Mouse (Mus musculus): ENCODE measurements around the gene Rabggta. TPM values are rescaled to one million over a fixed set of nuclear protein-coding genes. Genes with fewer than 3 reads are reported as not detected.
A peak's percentile ranks its signal among the peaks of the same experiment; 100 is the strongest.

The Rabggta gene
- polyA plus RNA-seq, 1 experiment from 2014 or later, result 29.3 TPM

GRCm38 (mm10) chr14:55682118-55682493, 40.0 kb downstream of the Rabggta start:
- Histone ChIP-seq H3K27ac (ENCODE audit: low read depth, low read length) (no peak overlapping the region), H3K9me3 (ENCODE audit: control insufficient read depth, low read length) (no peaks in the 10 kb centered on the region), H3K4me2 (replicated peaks; ENCODE audit: low read depth, low read length) (peak overlapping the region; percentile 77), H3K4me1 (ENCODE audit: control insufficient read depth, insufficient read depth, low read length) (0 out of 2 replicates have a peak, but pooled peaks cover 8% of the 10 kb centered on the region), H3K4me3 (ENCODE audit: low read length) (peak overlapping the region; percentile 82), H3K36me3 (ENCODE audit: control insufficient read depth, insufficient read depth, low read length) (peaks cover 35% of the 10 kb centered on the region), H3K9ac (ENCODE audit: low read depth, low read length) (peak overlapping the region; percentile 72), H3K27me3 (ENCODE audit: control insufficient read depth, insufficient read depth, low read length) (no peaks in the 10 kb centered on the region)
- no peak; the same call in 1 of the 2 replicates for ATAC-seq (ENCODE audit: low FRiP score, low TSS enrichment)
- 16% methylated on average over 3 of the region's 3 CpGs for WGBS

GRCm38 (mm10) chr14:55681160-55682117, 40.6 kb downstream of the Rabggta start, which contains the start of gene Tinf2:
Gene Tinf2, minus strand, starts transcription at chr14:55681820.
- ATAC-seq (ENCODE audit: low FRiP score, low TSS enrichment), result peak; percentile 97
- Histone ChIP-seq H3K9ac (ENCODE audit: low read depth, low read length) (peak within 1 kb of the TSS; percentile 72), H3K27ac (ENCODE audit: low read depth, low read length) (peak within 1 kb of the TSS; percentile 90; the same call in 1 of the 2 replicates), H3K36me3 (ENCODE audit: control insufficient read depth, insufficient read depth, low read length) (peaks cover 42% of the 10 kb centered on the region), H3K4me2 (replicated peaks; ENCODE audit: low read depth, low read length) (peak within 1 kb of the TSS; percentile 77), H3K9me3 (ENCODE audit: control insufficient read depth, low read length) (no peaks in the 10 kb centered on the region), H3K4me1 (ENCODE audit: control insufficient read depth, insufficient read depth, low read length) (0 out of 2 replicates have a peak, but pooled peaks cover 8% of the 10 kb centered on the region), H3K27me3 (ENCODE audit: control insufficient read depth, insufficient read depth, low read length) (no peaks in the 10 kb centered on the region), H3K4me3 (ENCODE audit: low read length) (peak within 1 kb of the TSS; percentile 82)
- under 1% methylated on average over 66 of the region's 66 CpGs for WGBS

- H3K9me3 ChIP-seq (ENCODE audit: control insufficient read depth, low read length), result no peaks in the 10 kb centered on the region
- no peak overlapping the region for H3K27ac ChIP-seq (ENCODE audit: low read depth, low read length)
- H3K4me3 ChIP-seq (ENCODE audit: low read length), result no peak overlapping the region
- H3K36me3 ChIP-seq (ENCODE audit: control insufficient read depth, insufficient read depth, low read length), result peaks cover 55% of the 10 kb centered on the region
- no peaks in the 10 kb centered on the region for H3K27me3 ChIP-seq (ENCODE audit: control insufficient read depth, insufficient read depth, low read length)
- ATAC-seq (ENCODE audit: low FRiP score, low TSS enrichment), result no peak
- WGBS, result 86% methylated on average over 4 of the region's 4 CpGs
- H3K9ac ChIP-seq (ENCODE audit: low read depth, low read length), result no peak overlapping the region
- 0 out of 2 replicates have a peak, but pooled peaks cover 8% of the 10 kb centered on the region for H3K4me1 ChIP-seq (ENCODE audit: control insufficient read depth, insufficient read depth, low read length)
- H3K4me2 ChIP-seq (replicated peaks; ENCODE audit: low read depth, low read length), result no peak overlapping the region
Measured at GRCm38 (mm10) chr14:55677615-55678014, 44.4 kb downstream of the Rabggta start.

- H3K4me1 ChIP-seq (ENCODE audit: control insufficient read depth, insufficient read depth, low read length), result peaks cover 12% of the 10 kb centered on the region
- peak overlapping the region; percentile 94 for H3K4me2 ChIP-seq (replicated peaks; ENCODE audit: low read depth, low read length)
- peak overlapping the region; percentile 89; the same call in 1 of the 2 replicates for H3K9ac ChIP-seq (ENCODE audit: low read depth, low read length)
- peak overlapping the region; percentile 90; the same call in 1 of the 2 replicates for H3K27ac ChIP-seq (ENCODE audit: low read depth, low read length)
- WGBS, result 73% methylated on average over 7 of the region's 7 CpGs
- H3K27me3 ChIP-seq (ENCODE audit: control insufficient read depth, insufficient read depth, low read length), result no peaks in the 10 kb centered on the region
- no peaks in the 10 kb centered on the region for H3K9me3 ChIP-seq (ENCODE audit: control insufficient read depth, low read length)
- peak overlapping the region; percentile 89 for H3K4me3 ChIP-seq (ENCODE audit: low read length)
- H3K36me3 ChIP-seq (ENCODE audit: control insufficient read depth, insufficient read depth, low read length), result peaks cover 30% of the 10 kb centered on the region
- no peak for ATAC-seq (ENCODE audit: low FRiP score, low TSS enrichment)
Measured at GRCm38 (mm10) chr14:55672741-55673060, 49.4 kb downstream of the Rabggta start.

GRCm38 (mm10) chr14:55671833-55672740, 50.0 kb downstream of the Rabggta start, which contains the start of the genes Gmpr2 and Nedd8:
Gene Gmpr2, plus strand, starts transcription at chr14:55671941.
Gene Nedd8, minus strand, starts transcription at chr14:55672124.
- peak; percentile 97 for ATAC-seq (ENCODE audit: low FRiP score, low TSS enrichment)
- H3K9ac ChIP-seq (ENCODE audit: low read depth, low read length), result peak within 1 kb of the TSS; percentile 89
- under 1% methylated on average over 38 of the region's 38 CpGs for WGBS
- H3K9me3 ChIP-seq (ENCODE audit: control insufficient read depth, low read length), result no peaks in the 10 kb centered on the region
- peak within 1 kb of the TSS; percentile 89 for H3K4me3 ChIP-seq (ENCODE audit: low read length)
- peaks cover 24% of the 10 kb centered on the region for H3K36me3 ChIP-seq (ENCODE audit: control insufficient read depth, insufficient read depth, low read length)
- peaks cover 12% of the 10 kb centered on the region for H3K4me1 ChIP-seq (ENCODE audit: control insufficient read depth, insufficient read depth, low read length)
- H3K27ac ChIP-seq (ENCODE audit: low read depth, low read length), result peak within 1 kb of the TSS; percentile 90
- H3K4me2 ChIP-seq (replicated peaks; ENCODE audit: low read depth, low read length), result peak within 1 kb of the TSS; percentile 94
- H3K27me3 ChIP-seq (ENCODE audit: control insufficient read depth, insufficient read depth, low read length), result no peaks in the 10 kb centered on the region

GRCm38 (mm10) chr14:55671486-55671832, 50.6 kb downstream of the Rabggta start:
- peak; percentile 24; the same call in 1 of the 2 replicates for ATAC-seq (ENCODE audit: low FRiP score, low TSS enrichment)
- H3K27ac ChIP-seq (ENCODE audit: low read depth, low read length), result peak overlapping the region; percentile 90
- 1% methylated on average over 12 of the region's 12 CpGs for WGBS
- peaks cover 12% of the 10 kb centered on the region for H3K4me1 ChIP-seq (ENCODE audit: control insufficient read depth, insufficient read depth, low read length)
- H3K9me3 ChIP-seq (ENCODE audit: control insufficient read depth, low read length), result no peaks in the 10 kb centered on the region
- peaks cover 23% of the 10 kb centered on the region for H3K36me3 ChIP-seq (ENCODE audit: control insufficient read depth, insufficient read depth, low read length)
- H3K4me2 ChIP-seq (replicated peaks; ENCODE audit: low read depth, low read length), result peak overlapping the region; percentile 94
- peak overlapping the region; percentile 89 for H3K9ac ChIP-seq (ENCODE audit: low read depth, low read length)
- peak overlapping the region; percentile 89 for H3K4me3 ChIP-seq (ENCODE audit: low read length)
- no peaks in the 10 kb centered on the region for H3K27me3 ChIP-seq (ENCODE audit: control insufficient read depth, insufficient read depth, low read length)

Other genes with a start within 250 kb of the Rabggta start
- 60.2 and 96.4 TPM in 2 replicates for gene Dhrs4, start 243.5 kb downstream of the Rabggta start, polyA plus RNA-seq (2014; fragmentation: Nextera tagmentation; extraction: Ambion mirVana)
- 3.0 and 3.8 TPM in 2 replicates for gene Carmil3, start 231.6 kb downstream of the Rabggta start, polyA plus RNA-seq (2014; fragmentation: Nextera tagmentation; extraction: Ambion mirVana)
- gene Cpne6, start 211.8 kb downstream of the Rabggta start, polyA plus RNA-seq (2014; fragmentation: Nextera tagmentation; extraction: Ambion mirVana), result 0.18 TPM in 1 of 2 replicates, not detected in the other
- not detected in 2 replicates for gene Nrl, start 197.3 kb downstream of the Rabggta start, polyA plus RNA-seq (2014; fragmentation: Nextera tagmentation; extraction: Ambion mirVana)
- 25.0 and 37.1 TPM in 2 replicates for gene Pck2, start 182.0 kb downstream of the Rabggta start, polyA plus RNA-seq (2014; fragmentation: Nextera tagmentation; extraction: Ambion mirVana)
- 62.9 and 90.2 TPM in 2 replicates for gene Dcaf11, start 162.3 kb downstream of the Rabggta start, polyA plus RNA-seq (2014; fragmentation: Nextera tagmentation; extraction: Ambion mirVana)
- 0.66 and 1.5 TPM in 2 replicates for gene A730061H03Rik, start 161.9 kb downstream of the Rabggta start, polyA plus RNA-seq (2014; fragmentation: Nextera tagmentation; extraction: Ambion mirVana)
- gene Fitm1, start 146.6 kb downstream of the Rabggta start, polyA plus RNA-seq (2014; fragmentation: Nextera tagmentation; extraction: Ambion mirVana), result 0.96 and 1.0 TPM in 2 replicates
- gene Psme1, start 144.1 kb downstream of the Rabggta start, polyA plus RNA-seq (2014; fragmentation: Nextera tagmentation; extraction: Ambion mirVana), result 131 and 142 TPM in 2 replicates
- 5.6 and 7.5 TPM in 2 replicates for gene Emc9, start 137.0 kb downstream of the Rabggta start, polyA plus RNA-seq (2014; fragmentation: Nextera tagmentation; extraction: Ambion mirVana)
- gene Psme2, start 131.2 kb downstream of the Rabggta start, polyA plus RNA-seq (2014; fragmentation: Nextera tagmentation; extraction: Ambion mirVana), result 224 and 286 TPM in 2 replicates
- 12.4 and 17.7 TPM in 2 replicates for gene Rnf31, start 130.6 kb downstream of the Rabggta start, polyA plus RNA-seq (2014; fragmentation: Nextera tagmentation; extraction: Ambion mirVana)
- gene Irf9, start 118.7 kb downstream of the Rabggta start, polyA plus RNA-seq (2014; fragmentation: Nextera tagmentation; extraction: Ambion mirVana), result 9.7 and 11.6 TPM in 2 replicates
- gene Rec8, start 104.2 kb downstream of the Rabggta start, polyA plus RNA-seq (2014; fragmentation: Nextera tagmentation; extraction: Ambion mirVana), result 17.5 and 25.1 TPM in 2 replicates
- 101 and 119 TPM in 2 replicates for gene Ipo4, start 86.3 kb downstream of the Rabggta start, polyA plus RNA-seq (2014; fragmentation: Nextera tagmentation; extraction: Ambion mirVana)
- 3.4 TPM in 2 replicates for gene Gm49378, start 84.4 kb downstream of the Rabggta start, polyA plus RNA-seq (2014; fragmentation: Nextera tagmentation; extraction: Ambion mirVana)
- 76.3 and 117 TPM in 2 replicates for gene Tm9sf1, start 78.5 kb downstream of the Rabggta start, polyA plus RNA-seq (2014; fragmentation: Nextera tagmentation; extraction: Ambion mirVana)
- 0.72 and 0.77 TPM in 2 replicates for gene Tssk4, start 72.1 kb downstream of the Rabggta start, polyA plus RNA-seq (2014; fragmentation: Nextera tagmentation; extraction: Ambion mirVana)
- gene Mdp1, start 61.8 kb downstream of the Rabggta start, polyA plus RNA-seq (2014; fragmentation: Nextera tagmentation; extraction: Ambion mirVana), result 52.0 and 52.7 TPM in 2 replicates
- 58.4 and 62.9 TPM in 2 replicates for gene Gmpr2, start 50.3 kb downstream of the Rabggta start, polyA plus RNA-seq (2014; fragmentation: Nextera tagmentation; extraction: Ambion mirVana)
- gene Nedd8, start 50.1 kb downstream of the Rabggta start, polyA plus RNA-seq (2014; fragmentation: Nextera tagmentation; extraction: Ambion mirVana), result 586 and 744 TPM in 2 replicates
- gene Tinf2, start 40.4 kb downstream of the Rabggta start, polyA plus RNA-seq (2014; fragmentation: Nextera tagmentation; extraction: Ambion mirVana), result 40.3 and 50.1 TPM in 2 replicates
- gene Tgm1, start 8.3 kb downstream of the Rabggta start, polyA plus RNA-seq (2014; fragmentation: Nextera tagmentation; extraction: Ambion mirVana), result 0.67 and 1.2 TPM in 2 replicates
- gene Dhrs1, start 23.4 kb upstream of the Rabggta start, polyA plus RNA-seq (2014; fragmentation: Nextera tagmentation; extraction: Ambion mirVana), result 75.2 and 82.3 TPM in 2 replicates
- 43.3 and 44.0 TPM in 2 replicates for gene Nop9, start 23.4 kb upstream of the Rabggta start, polyA plus RNA-seq (2014; fragmentation: Nextera tagmentation; extraction: Ambion mirVana)
- 2.9 and 3.6 TPM in 2 replicates for gene Cideb, start 36.2 kb upstream of the Rabggta start, polyA plus RNA-seq (2014; fragmentation: Nextera tagmentation; extraction: Ambion mirVana)
- 0.08 and 0.39 TPM in 2 replicates for gene Ltb4r2, start 39.2 kb upstream of the Rabggta start, polyA plus RNA-seq (2014; fragmentation: Nextera tagmentation; extraction: Ambion mirVana)
- gene Ltb4r1, start 43.7 kb upstream of the Rabggta start, polyA plus RNA-seq (2014; fragmentation: Nextera tagmentation; extraction: Ambion mirVana), result 0.23 TPM in 1 of 2 replicates, not detected in the other
- gene Adcy4, start 61.8 kb upstream of the Rabggta start, polyA plus RNA-seq (2014; fragmentation: Nextera tagmentation; extraction: Ambion mirVana), result 7.8 and 10.4 TPM in 2 replicates
- gene Ripk3, start 66.6 kb upstream of the Rabggta start, polyA plus RNA-seq (2014; fragmentation: Nextera tagmentation; extraction: Ambion mirVana), result 38.1 and 43.3 TPM in 2 replicates
- gene Nfatc4, start 100.9 kb upstream of the Rabggta start, polyA plus RNA-seq (2014; fragmentation: Nextera tagmentation; extraction: Ambion mirVana), result 26.3 and 33.8 TPM in 2 replicates
- gene Nynrin, start 131.7 kb upstream of the Rabggta start, polyA plus RNA-seq (2014; fragmentation: Nextera tagmentation; extraction: Ambion mirVana), result 11.0 and 15.6 TPM in 2 replicates
- gene Cbln3, start 162.1 kb upstream of the Rabggta start, polyA plus RNA-seq (2014; fragmentation: Nextera tagmentation; extraction: Ambion mirVana), result 0.23 and 0.31 TPM in 2 replicates
- 7.0 and 9.7 TPM in 2 replicates for gene Khnyn, start 162.7 kb upstream of the Rabggta start, polyA plus RNA-seq (2014; fragmentation: Nextera tagmentation; extraction: Ambion mirVana)
- gene Sdr39u1, start 178.0 kb upstream of the Rabggta start, polyA plus RNA-seq (2014; fragmentation: Nextera tagmentation; extraction: Ambion mirVana), result 61.3 and 64.7 TPM in 2 replicates
- 0.30 and 1.1 TPM in 2 replicates for gene Cma1, start 222.4 kb upstream of the Rabggta start, polyA plus RNA-seq (2014; fragmentation: Nextera tagmentation; extraction: Ambion mirVana)
- not detected in 2 replicates for gene Cma2, start 228.7 kb upstream of the Rabggta start, polyA plus RNA-seq (2014; fragmentation: Nextera tagmentation; extraction: Ambion mirVana)